Mouse (Mus musculus) embryonic facial prominence, embryonic 14.5 days (tissue): Measurements from ENCODE around the gene Slc6a16. TPM values are rescaled to one million over a fixed set of nuclear protein-coding genes. Genes with fewer than 3 reads are reported as not detected.

ENCODE experiments used
- ATAC-seq: fragments of 200-750 bp; cut with Nextera tagmentation; 2 replicates; pipeline ENCODE4 v1.8.0; 2017; ENCODE audit warnings: low read depth, moderate number of reproducible peaks, moderate TSS enrichment
- DNase-seq: peaks from one replicate; pipeline ENCODE4 v3.0.0-alpha.2; 2015; ENCODE audit warnings: low spot score
- H3K27ac ChIP-seq: fragments of 300-500 bp; sonication (generic); replicated peaks from 2 replicates; pipeline ENCODE4 v1.5.1; 2014; ENCODE audit warnings: low read depth, mild to moderate bottlenecking, low read length, moderate library complexity
- H3K27me3 ChIP-seq: fragments of 300-500 bp; sonication (generic); replicated peaks from 2 replicates; pipeline ENCODE4 v1.6.1; 2014; ENCODE audit warnings: low read length; ENCODE audit not compliant: control insufficient read depth, insufficient read depth
- H3K36me3 ChIP-seq: fragments of 300-500 bp; sonication (generic); 2 replicates; pipeline ENCODE4 v1.6.1; 2014; ENCODE audit warnings: low read length, mixed read lengths; ENCODE audit not compliant: control insufficient read depth, insufficient read depth
- H3K4me1 ChIP-seq: fragments of 300-500 bp; sonication (generic); 2 replicates; pipeline ENCODE4 v1.6.1; 2014; ENCODE audit warnings: antibody characterized with exemption, low read length; ENCODE audit not compliant: control insufficient read depth, insufficient read depth
- H3K4me2 ChIP-seq: fragments of 300-500 bp; sonication (generic); 2 replicates; pipeline ENCODE4 v1.6.1; 2014; ENCODE audit warnings: low read depth, mild to moderate bottlenecking, low read length, moderate library complexity, mixed read lengths
- H3K4me3 ChIP-seq: fragments of 300-500 bp; sonication (generic); 2 replicates; pipeline ENCODE4 v1.5.1; 2014; ENCODE audit warnings: low read depth, mild to moderate bottlenecking, low read length
- H3K9ac ChIP-seq: fragments of 300-500 bp; sonication (generic); 2 replicates; pipeline ENCODE4 v1.6.1; 2014; ENCODE audit warnings: low read depth, mild to moderate bottlenecking, low read length, moderate library complexity, mixed read lengths
- H3K9me3 ChIP-seq: fragments of 300-500 bp; sonication (generic); 2 replicates; pipeline ENCODE4 v1.6.1; 2016; ENCODE audit warnings: low read length; ENCODE audit not compliant: control insufficient read depth
- WGBS: fragments of 180-500 bp; shearing (Covaris S2); extraction: QIAGEN DNeasy Blood & Tissue Kit; methylation state at CpG from one replicate; pipeline ENCODE4 v1.1.7; 2014; 5-methylcytosine and 5-hydroxymethylcytosine counted together
- polyA plus RNA-seq: library from polyadenylated mRNA; unstranded; fragments of >200 nt; fragmentation: Nextera tagmentation; extraction: Ambion mirVana; gene quantifications from 2 replicates; pipeline ENCODE4 v1.2.1, GENCODE M21; 2014

The Slc6a16 gene
- polyA plus RNA-seq, 1 experiment from 2014 or later: 0.11 TPM

DNA sequence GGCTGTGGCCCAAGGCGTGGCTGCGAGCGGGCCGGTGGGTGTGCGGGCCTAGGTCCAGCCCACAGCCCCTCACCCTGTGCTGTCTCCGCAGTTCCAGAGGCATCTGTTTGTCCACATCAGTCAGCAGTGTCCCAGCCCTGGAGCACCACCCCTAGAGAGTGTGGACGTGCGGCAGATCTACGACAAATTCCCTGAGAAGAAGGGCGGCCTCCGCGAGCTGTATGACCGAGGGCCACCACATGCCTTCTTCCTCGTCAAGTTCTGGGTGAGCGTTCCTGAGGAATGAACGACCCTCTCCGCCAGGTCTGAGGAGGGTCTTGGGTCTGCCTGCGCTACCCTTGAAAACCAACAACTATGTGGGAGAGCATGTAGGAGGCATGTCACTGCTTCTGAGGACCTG is 12.3 kb upstream of the Slc6a16 start:
- WGBS: 94% methylated on average over 18 of the region's 18 CpGs
- H3K4me3 ChIP-seq: no peak overlapping the region
- no peak for ATAC-seq
- no peak for DNase-seq
- H3K4me1 ChIP-seq: peaks cover 1% of the 10 kb centered on the region; the same call in 1 of the 2 replicates
- H3K27me3 ChIP-seq: no peaks in the 10 kb centered on the region
- no peak overlapping the region for H3K27ac ChIP-seq
- H3K9me3 ChIP-seq: no peaks in the 10 kb centered on the region
- no peak overlapping the region for H3K9ac ChIP-seq
- H3K4me2 ChIP-seq: no peak overlapping the region
- peaks cover 90% of the 10 kb centered on the region for H3K36me3 ChIP-seq

DNA sequence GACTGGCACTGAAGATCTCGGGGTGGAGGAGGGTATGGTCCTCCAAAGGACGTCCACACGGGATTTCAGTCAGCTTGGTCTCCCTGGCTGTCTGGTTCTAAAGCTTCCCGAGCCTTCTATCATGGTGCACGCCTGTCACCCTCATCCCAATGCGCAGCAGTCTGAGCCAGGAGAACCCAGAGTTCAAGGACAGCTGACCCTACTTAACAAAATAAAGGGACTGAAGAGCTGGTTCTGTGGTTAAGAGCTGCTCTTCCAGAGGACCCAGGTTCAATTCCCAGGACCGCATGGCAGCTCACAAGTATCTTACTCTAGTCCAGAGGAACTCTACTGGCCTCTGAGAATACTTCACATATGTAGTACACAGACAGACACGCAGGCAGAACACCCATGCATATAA is 11.8 kb upstream of the Slc6a16 start:
- Histone ChIP-seq H3K27ac (no peak overlapping the region), H3K9ac (no peak overlapping the region), H3K4me3 (no peak overlapping the region), H3K4me1 (peaks cover 6% of the 10 kb centered on the region; the same call in 1 of the 2 replicates), H3K9me3 (no peaks in the 10 kb centered on the region), H3K4me2 (no peak overlapping the region), H3K36me3 (peaks cover 89% of the 10 kb centered on the region), H3K27me3 (no peaks in the 10 kb centered on the region)
- WGBS: 92% methylated on average over 8 of the region's 8 CpGs
- DNase-seq: no peak
- ATAC-seq: no peak

DNA sequence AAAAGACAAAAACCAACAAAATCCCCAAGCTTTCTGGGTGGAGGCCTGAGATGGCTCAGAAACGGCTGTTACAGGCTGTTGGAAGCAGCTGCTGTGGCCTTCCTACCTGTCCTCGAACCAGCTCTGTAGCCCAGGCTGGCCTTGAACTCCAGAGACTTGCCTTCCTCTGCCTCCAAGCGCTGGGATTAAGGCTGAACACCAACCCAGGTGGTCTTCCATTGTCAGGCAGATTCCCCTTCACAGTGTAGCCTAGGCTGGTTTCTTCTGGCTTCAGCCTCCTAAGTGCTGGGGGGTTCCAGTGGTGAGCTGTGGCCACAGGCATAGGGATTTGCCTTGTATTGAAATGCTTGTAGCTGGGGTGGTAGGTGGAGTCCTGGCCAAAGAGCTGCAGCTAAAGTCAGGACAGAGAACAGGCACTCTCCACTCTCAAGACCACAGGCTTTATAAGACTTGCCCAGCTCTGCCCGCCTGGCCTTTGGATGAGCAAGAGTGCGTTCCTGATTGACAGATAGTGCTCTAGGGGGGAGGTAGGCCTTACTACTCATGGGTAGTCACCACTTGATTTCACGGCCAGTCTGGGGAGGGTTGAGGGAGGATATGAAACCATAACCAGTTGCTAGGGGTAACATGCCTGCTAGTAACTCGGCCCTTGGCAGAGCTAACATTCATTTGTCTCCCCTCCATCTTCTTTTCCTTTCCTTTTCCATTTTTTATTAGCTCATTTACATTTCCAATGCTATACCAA is 11.3 kb upstream of the Slc6a16 start:
- ATAC-seq: no peak
- 87% methylated on average over 7 of the region's 7 CpGs for WGBS
- no peak for DNase-seq
- Histone ChIP-seq H3K4me3 (no peak overlapping the region), H3K27ac (no peak overlapping the region), H3K36me3 (peaks cover 83% of the 10 kb centered on the region), H3K9ac (no peak overlapping the region), H3K4me2 (no peak overlapping the region), H3K9me3 (no peaks in the 10 kb centered on the region), H3K4me1 (peaks cover 10% of the 10 kb centered on the region; the same call in 1 of the 2 replicates), H3K27me3 (no peaks in the 10 kb centered on the region)

DNA sequence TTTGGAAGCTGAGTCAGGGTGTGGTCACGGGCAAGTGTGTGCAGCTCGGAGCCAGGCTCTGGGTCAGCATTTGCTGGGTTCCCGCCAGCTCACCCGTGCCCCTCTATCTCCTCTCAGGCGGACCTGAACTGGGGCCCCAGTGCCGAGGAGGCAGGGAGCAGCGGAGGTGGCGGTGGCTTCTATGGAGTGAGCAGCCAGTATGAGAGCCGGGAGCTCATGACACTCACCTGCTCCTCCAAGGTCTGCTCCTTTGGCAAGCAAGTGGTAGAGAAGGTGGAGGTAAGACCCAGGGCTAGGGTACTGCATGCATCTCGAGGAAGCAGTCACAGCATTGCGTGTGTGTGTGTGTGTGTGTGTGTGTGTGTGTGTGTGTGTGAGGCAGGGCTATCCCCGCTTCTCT is 9.7 kb upstream of the Slc6a16 start:
- Histone ChIP-seq H3K27ac (no peak overlapping the region), H3K9me3 (no peaks in the 10 kb centered on the region), H3K4me3 (no peak overlapping the region), H3K4me2 (no peak overlapping the region), H3K27me3 (peaks cover 3% of the 10 kb centered on the region; the same call in 1 of the 2 replicates), H3K4me1 (peaks cover 15% of the 10 kb centered on the region; the same call in 1 of the 2 replicates), H3K9ac (no peak overlapping the region), H3K36me3 (peaks cover 68% of the 10 kb centered on the region)
- DNase-seq (no peak), ATAC-seq (no peak)
- WGBS: 93% methylated on average over 10 of the region's 12 CpGs

DNA sequence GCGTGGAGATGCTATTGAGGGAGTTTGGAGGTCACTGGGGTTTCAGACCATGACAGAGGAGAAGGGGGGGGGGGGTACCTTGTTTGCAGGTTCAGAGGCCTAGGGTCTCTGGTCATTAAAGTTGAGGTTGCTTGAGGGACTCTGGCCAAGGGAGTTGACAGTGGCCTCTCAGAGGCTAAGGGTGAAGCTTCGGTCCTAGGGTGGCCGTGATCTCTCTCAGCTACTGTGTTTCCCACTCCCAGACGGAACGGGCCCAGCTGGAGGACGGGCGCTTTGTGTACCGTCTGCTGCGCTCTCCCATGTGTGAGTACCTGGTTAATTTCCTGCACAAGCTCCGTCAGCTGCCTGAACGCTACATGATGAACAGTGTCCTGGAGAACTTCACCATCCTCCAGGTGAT is 8.9 kb upstream of the Slc6a16 start:
- Histone ChIP-seq H3K9me3 (no peaks in the 10 kb centered on the region), H3K4me3 (no peak overlapping the region), H3K27me3 (peaks cover 3% of the 10 kb centered on the region; the same call in 1 of the 2 replicates), H3K36me3 (peaks cover 60% of the 10 kb centered on the region), H3K4me1 (peaks cover 15% of the 10 kb centered on the region; the same call in 1 of the 2 replicates), H3K4me2 (no peak overlapping the region), H3K27ac (no peak overlapping the region), H3K9ac (no peak overlapping the region)
- WGBS: 85% methylated on average over 11 of the region's 11 CpGs
- DNase-seq: no peak
- ATAC-seq: no peak

DNA sequence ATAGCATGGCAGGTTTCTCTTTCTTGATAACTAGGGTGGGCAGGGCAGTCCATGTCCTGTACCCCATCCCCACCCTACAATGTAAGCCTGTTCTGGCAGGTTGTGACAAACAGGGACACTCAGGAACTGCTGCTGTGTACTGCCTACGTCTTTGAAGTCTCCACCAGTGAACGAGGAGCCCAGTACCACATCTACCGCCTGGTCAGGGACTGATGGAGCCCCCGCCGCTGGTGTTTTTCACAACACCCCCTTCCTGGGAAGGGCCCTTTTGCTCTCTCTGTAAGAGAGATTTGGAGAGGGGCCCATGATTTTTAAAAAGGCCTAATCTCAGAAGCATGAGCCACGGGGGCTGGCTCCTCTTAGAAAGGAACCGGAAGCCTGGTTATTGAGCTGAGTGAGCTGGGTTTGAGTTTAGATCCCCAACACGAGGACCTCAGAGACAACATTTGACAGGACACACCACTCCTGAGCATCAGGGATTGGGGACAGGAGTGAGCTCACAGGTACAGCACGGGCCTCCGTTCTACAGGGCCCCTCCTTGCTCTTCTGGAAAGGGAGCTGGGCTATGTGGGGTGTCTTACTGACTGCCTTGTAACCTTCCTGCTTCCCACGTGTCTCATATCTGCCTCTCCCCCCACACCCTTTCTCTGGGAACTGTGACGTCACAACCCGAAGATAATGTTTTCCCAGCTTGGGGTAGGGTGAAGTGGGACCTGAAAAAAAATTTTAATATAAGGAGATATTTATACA is 8.0 kb upstream of the Slc6a16 start:
- no peaks in the 10 kb centered on the region for H3K9me3 ChIP-seq
- H3K4me1 ChIP-seq: peaks cover 15% of the 10 kb centered on the region; the same call in 1 of the 2 replicates
- peaks cover 53% of the 10 kb centered on the region for H3K36me3 ChIP-seq
- DNase-seq (no peak), ATAC-seq (no peak)
- WGBS: 65% methylated on average over 13 of the region's 13 CpGs
- no peak overlapping the region for H3K4me2 ChIP-seq
- no peak overlapping the region for H3K9ac ChIP-seq
- H3K27me3 ChIP-seq: peaks cover 3% of the 10 kb centered on the region; the same call in 1 of the 2 replicates
- no peak overlapping the region for H3K27ac ChIP-seq
- H3K4me3 ChIP-seq: no peak overlapping the region

DNA sequence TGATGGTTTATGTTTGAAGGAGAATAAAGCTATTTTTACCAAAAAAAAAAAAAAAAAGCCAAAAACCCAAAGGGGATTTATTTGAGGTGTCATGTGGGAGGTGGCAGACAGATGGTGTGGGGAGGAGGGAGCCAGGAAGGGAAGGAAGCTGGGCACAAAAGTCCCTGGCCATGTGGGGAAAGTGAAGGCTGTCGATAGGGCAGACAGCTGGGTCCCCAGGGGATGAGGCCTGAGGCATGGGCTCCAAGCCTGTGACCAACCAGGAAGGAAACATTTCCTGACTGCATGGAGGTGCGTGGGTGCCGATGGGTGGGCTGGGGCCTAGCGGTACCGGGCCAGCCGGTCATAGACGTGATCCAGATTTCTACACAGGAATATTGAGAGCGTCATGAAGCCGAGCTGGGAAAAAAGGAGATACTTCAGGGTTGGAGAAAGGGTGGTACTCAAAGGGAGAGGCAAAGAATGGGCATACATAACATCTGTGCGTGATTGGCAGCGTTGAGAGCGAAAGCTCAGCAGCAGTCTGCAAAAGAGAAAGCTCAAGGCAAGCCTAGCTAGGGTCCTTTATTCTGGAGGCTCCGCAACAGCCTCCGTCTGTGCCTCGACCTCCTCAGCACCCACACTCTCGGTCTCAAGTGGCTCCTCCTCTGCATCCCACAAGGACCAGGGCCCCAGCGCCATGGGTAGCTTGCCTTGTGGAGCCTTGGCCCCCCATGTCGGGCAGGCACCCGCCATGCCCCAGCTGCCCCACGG is 7.1 kb upstream of the Slc6a16 start:
- WGBS: 29% methylated on average over 17 of the region's 20 CpGs
- peak overlapping the region; percentile 40; the same call in 1 of the 2 replicates for H3K9ac ChIP-seq
- H3K9me3 ChIP-seq: no peaks in the 10 kb centered on the region
- no peak overlapping the region for H3K4me3 ChIP-seq
- DNase-seq (peak; percentile 45), ATAC-seq (0 out of 2 replicates have a peak, but pooled peaks have one; percentile 7)
- peak overlapping the region; percentile 53 for H3K4me2 ChIP-seq
- peaks cover 3% of the 10 kb centered on the region; the same call in 1 of the 2 replicates for H3K27me3 ChIP-seq
- H3K27ac ChIP-seq: peak overlapping the region; percentile 35; the same call in 1 of the 2 replicates
- peaks cover 15% of the 10 kb centered on the region; the same call in 1 of the 2 replicates for H3K4me1 ChIP-seq
- peaks cover 44% of the 10 kb centered on the region for H3K36me3 ChIP-seq

DNA sequence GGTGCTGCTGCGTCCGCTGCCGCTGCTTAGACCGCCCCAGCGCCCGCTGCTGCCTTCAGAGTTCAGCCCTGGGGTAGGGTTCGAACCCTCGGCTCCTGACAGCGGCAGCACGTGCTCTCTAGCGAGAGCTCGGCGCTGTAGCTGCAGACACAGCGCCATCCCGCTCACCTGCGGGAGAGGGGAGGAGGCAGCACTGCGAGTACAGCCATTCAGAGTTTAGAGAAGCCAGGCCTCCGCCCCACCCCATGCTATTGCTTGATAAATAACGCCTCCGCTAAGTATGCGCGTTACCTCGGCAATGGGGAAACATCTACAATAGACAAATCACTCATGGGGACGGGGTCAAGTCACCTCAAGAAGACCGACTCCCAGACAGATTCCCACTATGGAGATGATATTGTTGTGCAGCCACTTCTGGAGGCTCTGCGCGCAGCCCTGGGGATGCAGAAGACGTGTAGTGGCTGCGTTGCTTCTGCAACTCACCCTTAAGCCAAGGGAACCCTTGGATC is 6.5 kb upstream of the Slc6a16 start:
- no peak overlapping the region for H3K4me3 ChIP-seq
- H3K4me1 ChIP-seq: peaks cover 15% of the 10 kb centered on the region; the same call in 1 of the 2 replicates
- ATAC-seq (no peak; the same call in 1 of the 2 replicates), DNase-seq (peak; percentile 55)
- H3K27ac ChIP-seq: peak overlapping the region; percentile 67; the same call in 1 of the 2 replicates
- peaks cover 38% of the 10 kb centered on the region for H3K36me3 ChIP-seq
- H3K27me3 ChIP-seq: peaks cover 3% of the 10 kb centered on the region; the same call in 1 of the 2 replicates
- H3K9ac ChIP-seq: peak overlapping the region; percentile 40; the same call in 1 of the 2 replicates
- no peaks in the 10 kb centered on the region for H3K9me3 ChIP-seq
- H3K4me2 ChIP-seq: peak overlapping the region; percentile 53
- 14% methylated on average over 19 of the region's 29 CpGs for WGBS
